9 mouse cellular contexts compared by ENCODE assay signal in the genomic region with DNA sequence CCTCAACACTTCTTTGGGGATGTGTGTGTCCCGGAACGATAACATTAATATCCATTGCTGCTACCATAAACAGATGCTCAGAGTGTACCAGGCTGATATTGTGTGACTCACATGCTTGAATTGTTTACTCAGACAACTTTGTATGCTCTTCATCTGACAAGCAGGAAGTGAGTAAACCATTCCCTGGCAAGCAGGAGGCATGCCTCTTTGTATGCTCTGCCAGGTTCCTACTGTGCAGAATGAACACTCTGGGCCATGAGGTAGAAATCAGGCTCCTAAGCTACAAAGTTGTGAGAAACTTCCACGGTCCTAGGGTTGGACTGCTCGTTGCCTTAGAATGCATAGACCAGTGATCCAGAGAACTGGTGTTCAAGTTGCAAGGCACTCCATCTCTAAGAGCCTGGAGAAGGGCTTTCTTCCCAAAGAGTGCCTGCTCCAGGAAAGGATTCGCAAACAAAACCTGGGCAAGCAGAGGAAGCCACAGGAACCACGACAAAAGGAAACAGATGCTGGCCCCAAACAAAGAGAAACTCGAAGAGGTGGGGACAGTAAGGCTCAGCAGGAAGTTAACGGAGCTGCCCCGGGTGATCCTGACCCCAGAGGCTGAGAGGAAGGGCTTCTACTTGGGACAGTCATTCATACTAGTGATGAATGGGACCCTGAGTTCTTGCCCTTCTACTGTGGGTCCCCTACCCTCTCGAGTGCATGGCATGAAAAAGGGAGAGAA. TPM values are rescaled to one million over a fixed set of nuclear protein-coding genes. Genes with fewer than 3 reads are reported as not detected.
DNase-seq lines count a peak whose midpoint lies in the region; ATAC-seq and TF ChIP-seq lines count a peak whose summit lies in the region.
"Had no signal": no experiment of that assay in that cellular context is flagged by ENCODE, and none has a peak within 500 bp of the region (broad histone marks: within the 10 kb centered on the region; RNA-seq: fewer than 3 reads in every experiment).

No protein-coding gene starts in this region.

- H3K4me2 ChIP-seq in embryonic facial prominence, embryonic 15.5 days (replicated peaks), result no peak overlapping the region
- peak overlapping the region; percentile 45 for H3K4me2 ChIP-seq in liver, postnatal 0 days (ENCODE audit: low read depth, low read length)
- H3K4me2 ChIP-seq in midbrain, embryonic 13.5 days (replicated peaks), result no peak overlapping the region

- TF ChIP-seq POLR2A in MEL (IDR thresholded peaks at IDR 0.05; ENCODE audit: control insufficient read depth in 1 of 2, insufficient read depth in 1 of 2, low read depth in 1 of 2, low read length in 2 of 2, poor library complexity in 1 of 2), result no peak

- DNase-seq in heart, embryonic 10.5 days (ENCODE audit: low spot score), result no peak
- no peak for DNase-seq in heart, postnatal 25 days (ENCODE audit: low spot score)
- peak; percentile 70 for DNase-seq in MEL (ENCODE audit: low read depth, low spot score)
- DNase-seq in liver, postnatal 0 days, result no peak
- no peak for DNase-seq in layer of hippocampus, adult 11-12 months (ENCODE audit: low spot score)
- DNase-seq in layer of hippocampus, adult 18-20 months (ENCODE audit: low spot score in 2 of 2), result no peak

- H3K4me3 ChIP-seq in heart, embryonic 10.5 days, result no peak overlapping the region
- H3K4me3 ChIP-seq in MEL (ENCODE audit: control insufficient read depth in 1 of 2, insufficient read depth in 1 of 2, low read depth in 2 of 2, low read length in 2 of 2), result peak overlapping the region; percentile 48 to 66
- H3K4me3 ChIP-seq in embryonic facial prominence, embryonic 15.5 days (replicated peaks), result no peak overlapping the region
- H3K4me3 ChIP-seq in liver, postnatal 0 days (ENCODE audit: low read depth, low read length), result no peak overlapping the region
- H3K4me3 ChIP-seq in midbrain, embryonic 13.5 days (replicated peaks), result no peak overlapping the region

- 37% methylated on average over 10 of the region's 10 CpGs for WGBS in heart, embryonic 10.5 days
- WGBS in embryonic facial prominence, embryonic 15.5 days, result 30% methylated on average over 10 of the region's 10 CpGs
- WGBS in liver, postnatal 0 days (ENCODE audit: insufficient replicate concordance), result 17% methylated on average over 10 of the region's 10 CpGs
- 43% methylated on average over 10 of the region's 10 CpGs for WGBS in midbrain, embryonic 13.5 days

- no peaks in the 10 kb centered on the region for H3K27me3 ChIP-seq in heart, embryonic 10.5 days (ENCODE audit: insufficient read depth, poor library complexity, severe bottlenecking)
- H3K27me3 ChIP-seq in MEL (ENCODE audit: control insufficient read depth in 1 of 2, insufficient read depth in 2 of 2, low read length in 2 of 2), result 0 out of 4 replicates have a peak, but pooled peaks cover 0 to 1% of the 10 kb centered on the region in 2 experiments
- H3K27me3 ChIP-seq in embryonic facial prominence, embryonic 15.5 days, result no peaks in the 10 kb centered on the region
- H3K27me3 ChIP-seq in liver, postnatal 0 days (ENCODE audit: insufficient read depth, low read length), result no peaks in the 10 kb centered on the region
- no peaks in the 10 kb centered on the region for H3K27me3 ChIP-seq in midbrain, embryonic 13.5 days

- TF ChIP-seq CTCF in MEL (IDR thresholded peaks at IDR 0.05 in 2 of 3, conservative IDR thresholded peaks at IDR 0.05 in 1 of 3; ENCODE audit: control insufficient read depth in 1 of 3, insufficient read depth in 1 of 3, low read depth in 2 of 3, low read length in 3 of 3, poor library complexity in 1 of 3, severe bottlenecking in 1 of 3), result no peak
- TF ChIP-seq CTCF in liver, postnatal 0 days (IDR thresholded peaks at IDR 0.05; ENCODE audit: low read depth), result no peak

- peak overlapping the region; percentile 42; the same call in 1 of the 2 replicates for H3K27ac ChIP-seq in heart, embryonic 10.5 days
- H3K27ac ChIP-seq in MEL (ENCODE audit: control insufficient read depth, low read depth, low read length), result peak overlapping the region; percentile 14; the same call in 1 of the 2 replicates
- H3K27ac ChIP-seq in embryonic facial prominence, embryonic 15.5 days (replicated peaks), result 0 out of 2 replicates have a peak overlapping the region, but pooled peaks have one; percentile 34
- no peak overlapping the region; the same call in 1 of the 2 replicates for H3K27ac ChIP-seq in liver, postnatal 0 days (ENCODE audit: low read depth)
- H3K27ac ChIP-seq in midbrain, embryonic 13.5 days, result no peak overlapping the region

- intact Hi-C loops in heart, postnatal 25 days (cut with DNase I), result no loop called here

- TF ChIP-seq EP300 in MEL (IDR thresholded peaks at IDR 0.05; ENCODE audit: low read depth in 1 of 2, low read length in 2 of 2), result peak; percentile 76 to 82
- no peak for TF ChIP-seq EP300 in liver, postnatal 0 days (IDR thresholded peaks at IDR 0.05; ENCODE audit: low read depth)

- no peak for ATAC-seq in embryonic facial prominence, embryonic 15.5 days (ENCODE audit: insufficient number of reproducible peaks, low FRiP score, low TSS enrichment, low read depth)
- peak; percentile 63 for ATAC-seq in liver, postnatal 0 days
- no peak for ATAC-seq in midbrain, embryonic 13.5 days
- ATAC-seq: intestine, embryonic 16.5 days had no signal

- peak overlapping the region; percentile 38 for H3K9ac ChIP-seq in MEL (ENCODE audit: control insufficient read depth, low read depth, low read length, poor library complexity, severe bottlenecking)
- no peak overlapping the region for H3K9ac ChIP-seq in embryonic facial prominence, embryonic 15.5 days
- peak overlapping the region; percentile 26; the same call in 1 of the 2 replicates for H3K9ac ChIP-seq in liver, postnatal 0 days (replicated peaks)
- no peak overlapping the region for H3K9ac ChIP-seq in midbrain, embryonic 13.5 days (replicated peaks)

- H3K36me3 ChIP-seq in heart, embryonic 10.5 days, result no peaks in the 10 kb centered on the region
- peaks cover 0 to 3% of the 10 kb centered on the region in 2 experiments; a peak in 2 of 4 replicates for H3K36me3 ChIP-seq in MEL (ENCODE audit: control insufficient read depth in 1 of 2, insufficient read depth in 2 of 2, low read length in 2 of 2)
- H3K36me3 ChIP-seq in embryonic facial prominence, embryonic 15.5 days, result no peaks in the 10 kb centered on the region
- no peaks in the 10 kb centered on the region for H3K36me3 ChIP-seq in liver, postnatal 0 days (replicated peaks; ENCODE audit: insufficient read depth, low read length)
- H3K36me3 ChIP-seq in midbrain, embryonic 13.5 days, result no peaks in the 10 kb centered on the region

- H3K79me2 ChIP-seq in MEL (ENCODE audit: control insufficient read depth, insufficient read depth, low read length, poor library complexity), result no peaks in the 10 kb centered on the region

- no peaks in the 10 kb centered on the region for H3K9me3 ChIP-seq in heart, embryonic 10.5 days
- H3K9me3 ChIP-seq in MEL (replicated peaks; ENCODE audit: insufficient read depth, low read length), result no peaks in the 10 kb centered on the region
- H3K9me3 ChIP-seq in embryonic facial prominence, embryonic 15.5 days (replicated peaks), result no peaks in the 10 kb centered on the region
- H3K9me3 ChIP-seq in liver, postnatal 0 days (ENCODE audit: low read length), result no peaks in the 10 kb centered on the region
- no peaks in the 10 kb centered on the region for H3K9me3 ChIP-seq in midbrain, embryonic 13.5 days

- H3K4me1 ChIP-seq in heart, embryonic 10.5 days, result peaks cover 3% of the 10 kb centered on the region; the same call in 1 of the 2 replicates
- H3K4me1 ChIP-seq in MEL (ENCODE audit: control insufficient read depth in 1 of 2, insufficient read depth in 2 of 2, low read length in 2 of 2), result peaks cover 4 to 7% of the 10 kb centered on the region in 2 experiments; a peak in 3 of 4 replicates
- H3K4me1 ChIP-seq in embryonic facial prominence, embryonic 15.5 days, result peaks cover 12% of the 10 kb centered on the region
- peaks cover 14% of the 10 kb centered on the region for H3K4me1 ChIP-seq in liver, postnatal 0 days (ENCODE audit: insufficient read depth)
- 0 out of 2 replicates have a peak, but pooled peaks cover 2% of the 10 kb centered on the region for H3K4me1 ChIP-seq in midbrain, embryonic 13.5 days (replicated peaks)

- no peak for TF ChIP-seq RAD21 in MEL (IDR thresholded peaks at IDR 0.05; ENCODE audit: low read depth, low read length)

TF ChIP-seq in MEL, 35 proteins besides CTCF, POLR2A, EP300 and RAD21 (continues in another document):
- TF ChIP-seq MYC (IDR thresholded peaks at IDR 0.05; ENCODE audit: low read depth, low read length) (peak; percentile 58; the same call in 1 of the 2 replicates), ZC3H11A (IDR thresholded peaks at IDR 0.05; ENCODE audit: low read depth, low read length) (no peak), MYB (IDR thresholded peaks at IDR 0.05; ENCODE audit: low read depth, low read length) (no peak), ETS1 (IDR thresholded peaks at IDR 0.05; ENCODE audit: low read depth, low read length) (peak; percentile 41; the same call in 1 of the 2 replicates), MAZ (IDR thresholded peaks at IDR 0.05; ENCODE audit: low read depth, low read length) (no peak), ZNF384 (IDR thresholded peaks at IDR 0.05; ENCODE audit: low read depth, low read length) (no peak), HCFC1 (IDR thresholded peaks at IDR 0.05; ENCODE audit: low read depth, low read length) (no peak), UBTF (IDR thresholded peaks at IDR 0.05; ENCODE audit: borderline replicate concordance, insufficient read depth, low read depth, low read length) (no peak), RCOR1 (IDR thresholded peaks at IDR 0.05; ENCODE audit: low read depth, low read length) (no peak), SMC3 (IDR thresholded peaks at IDR 0.05; ENCODE audit: low read depth, low read length) (no peak), TAL1 (IDR thresholded peaks at IDR 0.05; ENCODE audit: low read length) (peak; percentile 88), JUND (IDR thresholded peaks at IDR 0.05; ENCODE audit: low read depth, low read length) (0 out of 2 replicates have a peak, but pooled peaks have one; percentile 54), ELF1 (IDR thresholded peaks at IDR 0.05; ENCODE audit: low read depth, low read length) (no peak), ZMIZ1 (IDR thresholded peaks at IDR 0.05; ENCODE audit: low read depth, low read length) (no peak), GABPA (IDR thresholded peaks at IDR 0.05; ENCODE audit: low read depth, low read length) (no peak)

RNA-seq across cellular contexts. Expression of a gene that starts 53.2 kb away (rescaled TPM):
- polyA plus RNA-seq in heart, embryonic 10.5 days (2016; fragmentation: Nextera tagmentation; extraction: Ambion mirVana), result 5.1 TPM in 2 replicates
- total RNA-seq in heart, postnatal 25 days (2021), result 10 to 100 TPM in 1 of 2 experiments, 1 to 10 TPM in 1; 8.6 to 10.7 TPM
- total RNA-seq in MEL (2012; rRNA removed), result 20.0 and 22.2 TPM in 2 replicates
- polyA plus RNA-seq in MEL (2012; ENCODE audit: insufficient read depth in 1 of 2, insufficient read length in 2 of 2, low read depth in 1 of 2, low replicate concordance in 2 of 2, missing spikeins in 1 of 2), result 10 to 100 TPM in 1 of 2 experiments, not detected in 1; 24.3 TPM
- 4.3 and 4.6 TPM in 2 replicates for polyA plus RNA-seq in embryonic facial prominence, embryonic 15.5 days (2015; fragmentation: Nextera tagmentation; extraction: Ambion mirVana)
- polyA plus RNA-seq in liver, postnatal 0 days (2015; fragmentation: Nextera tagmentation; extraction: Ambion mirVana), result 6.6 and 7.0 TPM in 2 replicates
- total RNA-seq in layer of hippocampus, adult 18-20 months (2021), result 10 to 100 TPM; 31.9 to 33.0 TPM
- 15.3 and 15.8 TPM in 2 replicates for polyA plus RNA-seq in midbrain, embryonic 13.5 days (2015; fragmentation: Nextera tagmentation; extraction: Ambion mirVana)

Comparison
In these comparisons a context has a peak if more than half of its experiments do, and no peak if none do; other contexts are left out.
1. H3K27ac ChIP-seq: peak in heart, embryonic 10.5 days (single experiment), MEL (single experiment) and embryonic facial prominence, embryonic 15.5 days (single experiment); none in liver, postnatal 0 days (single experiment) and midbrain, embryonic 13.5 days (single experiment).
2. H3K4me3 ChIP-seq: peak in MEL (2 of 2); none in heart, embryonic 10.5 days (single experiment), embryonic facial prominence, embryonic 15.5 days (single experiment), liver, postnatal 0 days (single experiment) and midbrain, embryonic 13.5 days (single experiment).
3. H3K9ac ChIP-seq: peak in MEL (single experiment) and liver, postnatal 0 days (single experiment); none in embryonic facial prominence, embryonic 15.5 days (single experiment) and midbrain, embryonic 13.5 days (single experiment).